Mouse (Mus musculus): ENCODE results near the gene Rpl38. TPM values are rescaled to one million over a fixed set of nuclear protein-coding genes. Genes with fewer than 3 reads are reported as not detected.

The Rpl38 gene
- total RNA-seq, 2 experiments from 2014 or later, result 1,120 to 1,187 TPM

- no peak for DNase-seq
These were observed 34.7 kb downstream of the Rpl38 start for GRCm38 (mm10) chr11:114702996-114703361.

DNA sequence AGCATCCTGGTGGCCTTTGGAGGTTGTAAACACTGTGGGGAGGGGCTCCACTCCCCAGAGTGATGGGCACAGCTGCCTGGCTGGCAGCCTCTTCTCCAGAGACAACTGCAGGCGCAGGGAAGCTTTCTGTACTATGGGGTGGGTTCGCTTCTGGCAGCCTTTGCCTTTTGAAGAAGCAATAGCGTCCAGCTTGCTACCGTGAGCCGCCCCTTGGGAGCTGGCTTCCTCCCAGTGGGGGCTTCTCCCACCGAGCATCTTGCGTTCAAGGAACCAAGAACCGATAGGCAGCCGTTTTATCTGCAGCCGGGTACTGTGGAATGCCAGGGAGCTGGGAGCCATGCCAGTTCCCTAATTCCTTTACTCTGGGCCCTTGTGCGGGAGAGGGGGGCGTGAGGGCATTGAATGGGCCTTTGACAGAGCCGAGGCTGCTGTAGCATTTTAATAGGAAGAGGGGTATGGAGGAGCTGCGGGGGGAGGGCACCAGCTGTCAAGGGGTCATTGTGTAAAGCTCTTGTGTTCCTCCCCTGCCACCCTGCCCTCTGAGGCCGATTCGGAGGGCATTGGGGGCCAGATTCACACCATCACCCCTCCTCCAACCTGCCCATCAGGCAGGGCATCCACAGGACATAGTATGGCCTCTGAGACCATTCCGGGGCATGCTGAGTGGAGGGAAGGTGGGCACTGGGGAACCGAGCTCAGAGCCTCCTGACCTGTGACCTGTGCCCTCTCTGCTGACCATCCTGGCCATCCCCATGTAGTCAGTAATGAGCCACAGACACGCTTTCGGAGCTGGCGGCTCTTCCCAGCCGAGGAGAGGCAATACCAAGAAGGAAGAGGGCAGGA lies 36.0 kb downstream of the Rpl38 start:
- DNase-seq, result no peak

DNA sequence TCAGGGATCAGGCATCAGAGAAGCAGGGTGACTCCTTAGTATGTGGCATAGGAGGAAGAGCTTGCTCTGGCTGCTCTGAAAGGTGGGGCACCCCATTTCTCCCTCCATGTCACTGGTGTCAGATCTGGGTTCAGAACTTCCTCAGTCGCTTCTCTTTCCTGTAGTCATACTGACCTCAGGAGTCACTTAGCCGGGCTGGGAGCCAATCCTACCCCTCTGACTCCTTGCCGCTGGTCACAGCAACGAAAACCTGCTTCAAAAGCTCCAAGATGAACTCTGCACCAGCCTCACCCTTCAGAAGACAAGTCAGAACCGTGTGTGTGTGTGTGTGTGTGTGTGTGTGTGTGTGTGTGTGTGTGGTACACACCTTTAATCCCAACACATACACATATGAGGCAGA lies 38.0 kb downstream of the Rpl38 start:
- peak in 1 of 2 experiments; percentile 51 for DNase-seq

GRCm38 (mm10) chr11:114711393-114711792 lies 43.1 kb downstream of the Rpl38 start:
- no peak for DNase-seq

DNA sequence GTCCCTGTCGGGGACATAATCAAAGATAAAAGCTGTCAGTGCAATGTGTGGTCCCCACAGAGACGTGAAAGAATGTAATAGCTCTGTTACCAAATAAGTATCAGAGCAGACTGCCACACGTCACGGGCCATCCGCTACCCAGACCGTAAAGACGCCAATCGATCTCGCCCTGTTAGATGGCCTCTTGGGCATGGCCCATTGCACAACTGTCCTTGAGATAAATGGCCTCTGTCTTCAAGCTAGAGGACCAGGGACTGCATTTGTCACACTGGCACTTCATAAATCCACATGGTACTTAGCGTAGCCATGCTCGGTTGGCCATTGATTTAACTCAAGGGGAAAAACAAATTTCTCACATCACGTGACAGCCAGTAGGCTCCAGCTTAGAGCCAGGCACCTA lies 43.5 kb downstream of the Rpl38 start:
- DNase-seq, result peak; percentile 58 to 71

GRCm38 (mm10) chr11:114714526-114714925 lies 46.2 kb downstream of the Rpl38 start:
- no peak for DNase-seq

GRCm38 (mm10) chr11:114715531-114715930 lies 47.2 kb downstream of the Rpl38 start:
- DNase-seq, result no peak

DNA sequence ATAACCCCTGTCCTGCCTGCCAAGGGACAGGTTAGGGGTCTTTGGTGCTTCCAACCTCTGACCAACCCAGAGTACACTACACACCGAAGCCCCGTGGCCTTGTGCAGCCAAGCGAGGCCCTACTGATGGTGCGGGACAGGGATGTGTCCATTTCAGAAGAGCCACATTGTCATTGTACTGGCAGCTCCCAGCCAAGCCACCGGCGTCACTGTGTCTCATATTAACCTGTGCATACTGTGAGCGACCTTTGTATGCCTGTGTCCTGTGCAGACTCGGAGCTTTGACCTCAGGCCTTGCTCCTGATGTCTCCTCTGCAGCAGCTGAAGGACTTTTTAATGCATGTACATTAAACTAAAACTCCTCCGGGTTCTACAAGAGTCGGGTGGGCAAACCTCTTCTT lies 52.2 kb downstream of the Rpl38 start:
- no peak for DNase-seq

Other genes with a start within 250 kb of the Rpl38 start
- gene Ttyh2, start 6.9 kb downstream of the Rpl38 start, total RNA-seq (2021), result 100 to 1,000 TPM in 1 of 2 experiments, 10 to 100 TPM in 1; 64.3 to 124 TPM
- under 1 TPM; 0.23 to 0.36 TPM for gene Dnaic2, start 58.9 kb downstream of the Rpl38 start, total RNA-seq (2021)
- under 1 TPM; 0.63 TPM for gene Kif19a, start 96.9 kb downstream of the Rpl38 start, total RNA-seq (2021)
- not detected for gene Btbd17, start 127.4 kb downstream of the Rpl38 start, total RNA-seq (2021)
- not detected for gene Gpr142, start 130.4 kb downstream of the Rpl38 start, total RNA-seq (2021)
- 1 to 10 TPM; 6.9 to 8.8 TPM for gene Gprc5c, start 182.6 kb downstream of the Rpl38 start, total RNA-seq (2021)
- gene Cd300a, start 221.5 kb downstream of the Rpl38 start, total RNA-seq (2021), result 1 to 10 TPM; 1.4 to 2.4 TPM

Measured in adrenal gland, postnatal 36 days (tissue).